Mouse (Mus musculus) T-helper 17 cell (primary cell): ENCODE data around the gene Abcb8.

Experiments
- in situ Hi-C, 2 experiments: fragments of 300-600 bp; cut with MboI, MseI; formaldehyde crosslinking; loops; 1 replicate in 1 of 2; 2 replicates in 1 of 2; pipeline ENCODE4 v1.15.1; 2025; ENCODE audit warnings: high pct_unique_total_duplicates in 2 of 2

The Abcb8 gene

GRCm38 (mm10) chr5:24453283-24453984, 60.0 kb downstream of the Abcb8 start:
- in situ Hi-C loops = loop anchor here (10.0 to 25.0 kb wide), 4 partner anchors 189 to 1016 kb away; partner anchors contain the start of genes Fam126a (in 1 of the 2), Klhl7 (in 1 of the 2) and Kmt2e (in 1 of the 2)

GRCm38 (mm10) chr5:24453985-24454303, 60.5 kb downstream of the Abcb8 start:
- in situ Hi-C loops = loop anchor here (10.0 to 25.0 kb wide), 4 partner anchors 189 to 1017 kb away; partner anchors contain the start of genes Fam126a (in 1 of the 2), Klhl7 (in 1 of the 2) and Kmt2e (in 1 of the 2)

GRCm38 (mm10) chr5:24455076-24455475, 61.6 kb downstream of the Abcb8 start:
- in situ Hi-C loops = loop anchor here (10.0 to 25.0 kb wide), 4 partner anchors 190 to 1018 kb away; partner anchors contain the start of genes Fam126a (in 1 of the 2), Klhl7 (in 1 of the 2) and Kmt2e (in 1 of the 2)

- in situ Hi-C loops = loop anchor here (10.0 to 25.0 kb wide), 4 partner anchors 191 to 1018 kb away; partner anchors contain the start of genes Fam126a (in 1 of the 2), Klhl7 (in 1 of the 2) and Kmt2e (in 1 of the 2)
These were observed 62.1 kb downstream of the Abcb8 start for GRCm38 (mm10) chr5:24455613-24456012.
